Comparison of ENCODE assay signal across 29 mouse cellular contexts in the genomic region with DNA sequence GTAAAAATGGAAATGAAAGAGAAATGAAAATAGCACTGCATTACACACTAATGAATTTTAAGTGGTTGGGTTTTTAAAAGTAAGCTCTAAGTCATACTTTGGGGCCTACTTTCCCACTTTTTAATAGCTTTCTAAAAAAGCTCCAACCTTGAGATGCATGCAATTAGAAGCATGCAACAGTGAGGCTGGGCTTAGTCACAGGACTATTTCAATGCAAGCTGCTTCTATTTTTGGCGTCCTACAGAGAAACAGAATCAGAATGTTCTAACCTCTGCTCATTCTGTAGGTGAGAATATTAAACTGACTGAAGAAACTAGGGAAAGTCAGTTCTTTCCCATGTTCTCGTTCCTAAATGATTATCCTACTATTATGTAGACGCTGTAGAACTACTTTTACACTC. TPM values are rescaled to one million over a fixed set of nuclear protein-coding genes. Genes with fewer than 3 reads are reported as not detected.
DNase-seq lines count a peak whose midpoint lies in the region; ATAC-seq lines count a peak whose summit lies in the region.
"Had no signal": no experiment of that assay in that cellular context is flagged by ENCODE, and none has a peak within 500 bp of the region (broad histone marks: within the 10 kb centered on the region; RNA-seq: fewer than 3 reads in every experiment).

No protein-coding gene starts in this region.

- H3K36me3 ChIP-seq in forebrain, embryonic 16.5 days (ENCODE audit: control insufficient read depth, insufficient read depth) = no peaks in the 10 kb centered on the region
- H3K36me3 ChIP-seq: embryonic facial prominence, embryonic 13.5 days; embryonic facial prominence, embryonic 15.5 days; forebrain, embryonic 10.5 days; forebrain, embryonic 12.5 days; G1E had no signal

- H3K4me3 ChIP-seq in forebrain, embryonic 16.5 days (replicated peaks; ENCODE audit: low read length) = no peak overlapping the region
- H3K4me3 ChIP-seq: embryonic facial prominence, embryonic 13.5 days; embryonic facial prominence, embryonic 15.5 days; erythroblast, embryonic 14.5 days; forebrain, embryonic 10.5 days; forebrain, embryonic 12.5 days had no signal

- DNase-seq in frontal cortex, postnatal 36 days (ENCODE audit: low spot score in 2 of 2) = no peak
- DNase-seq in left cerebral cortex, adult 11 months (ENCODE audit: low spot score) = peak; percentile 23
- no peak for DNase-seq in left cerebral cortex, adult 8-10 months (ENCODE audit: low spot score in 2 of 2)
- peak; percentile 81 for DNase-seq in brain, adult 2 months (ENCODE audit: low read depth, low spot score)
- DNase-seq in telencephalon, adult 2 months (ENCODE audit: low read depth, low spot score) = peak; percentile 45
- DNase-seq: adrenal gland, adult 8-10 months; adrenal gland, postnatal 14 days; adrenal gland, postnatal 36 days; B cell, adult 2 months; cerebellum, adult 11 months; cerebellum, adult 18-20 months; cerebellum, adult 8-10 months; cerebellum, adult 9-11 months; cerebellum, postnatal 14 days; cerebellum, postnatal 36 days; embryo, embryonic 11 days had no signal

- no peaks in the 10 kb centered on the region for H3K9me3 ChIP-seq in forebrain, embryonic 16.5 days (ENCODE audit: control insufficient read depth, low read length)
- H3K9me3 ChIP-seq: embryonic facial prominence, embryonic 13.5 days; embryonic facial prominence, embryonic 15.5 days; forebrain, embryonic 10.5 days; forebrain, embryonic 12.5 days; G1E had no signal

- no peaks in the 10 kb centered on the region for H3K4me1 ChIP-seq in forebrain, embryonic 16.5 days (replicated peaks; ENCODE audit: control insufficient read depth, insufficient read depth, low read length)
- H3K4me1 ChIP-seq: embryonic facial prominence, embryonic 13.5 days; embryonic facial prominence, embryonic 15.5 days; forebrain, embryonic 10.5 days; forebrain, embryonic 12.5 days had no signal

- H3K9ac ChIP-seq in forebrain, embryonic 16.5 days (replicated peaks; ENCODE audit: low read depth, low read length) = no peak overlapping the region
- H3K9ac ChIP-seq: embryonic facial prominence, embryonic 13.5 days; embryonic facial prominence, embryonic 15.5 days; forebrain, embryonic 12.5 days had no signal

- no peak overlapping the region for H3K4me2 ChIP-seq in forebrain, embryonic 16.5 days (ENCODE audit: low read length)
- H3K4me2 ChIP-seq: embryonic facial prominence, embryonic 13.5 days; embryonic facial prominence, embryonic 15.5 days; forebrain, embryonic 12.5 days had no signal

- no peak overlapping the region for H3K27ac ChIP-seq in forebrain, embryonic 16.5 days (ENCODE audit: low read length)
- H3K27ac ChIP-seq: embryonic facial prominence, embryonic 13.5 days; embryonic facial prominence, embryonic 15.5 days; forebrain, embryonic 10.5 days; forebrain, embryonic 12.5 days had no signal

- 86% methylated on average over 3 of the region's 3 CpGs for WGBS in forebrain, embryonic 16.5 days

- ATAC-seq in frontal cortex, adult (ENCODE audit: low TSS enrichment) = peak; percentile 69
- ATAC-seq in forebrain, embryonic 16.5 days = no peak
- ATAC-seq: activated CD4-positive, CD25-positive, alpha-beta regulatory T cell, adult 4 months; CD4-positive, CD25-positive, alpha-beta regulatory T cell, adult 4 months; forebrain, embryonic 14.5 days; Patski had no signal

- H3K27me3 ChIP-seq in forebrain, embryonic 16.5 days (replicated peaks; ENCODE audit: control insufficient read depth, insufficient read depth, low read length) = no peaks in the 10 kb centered on the region
- H3K27me3 ChIP-seq: CH12.LX; embryonic facial prominence, embryonic 13.5 days; embryonic facial prominence, embryonic 15.5 days; forebrain, embryonic 12.5 days had no signal

RNA-seq across cellular contexts. Expression of a gene that starts 22.4 kb away (rescaled TPM):
- total RNA-seq in left cerebral cortex, adult 8-10 months (2022) = 100 to 1,000 TPM; 103 to 132 (median 114) TPM
- polyA plus RNA-seq in forebrain, embryonic 16.5 days (2015; fragmentation: Nextera tagmentation; extraction: Ambion mirVana) = 253 and 271 TPM in 2 replicates

Comparison
In these comparisons a context has a peak if more than half of its experiments do, and no peak if none do; other contexts are left out.
1. DNase-seq: peak in left cerebral cortex, adult 11 months (single experiment), brain, adult 2 months (single experiment) and telencephalon, adult 2 months (single experiment); none in frontal cortex, postnatal 36 days (0 of 2) and left cerebral cortex, adult 8-10 months (0 of 2).